Mouse (Mus musculus): ENCODE data around the gene Syne2. TPM values are rescaled to one million over a fixed set of nuclear protein-coding genes. Genes with fewer than 3 reads are reported as not detected.
A peak's percentile ranks its signal among the peaks of the same experiment; 100 is the strongest.
"Not testable (repeated sequence)": the region's sequence is repeated elsewhere in the genome, so short reads cannot be mapped to it uniquely, and the experiment has no call there.

The Syne2 gene
- total RNA-seq (2017), result 17.7 to 27.1 TPM (median 22.0 TPM) in 3 replicates

- peak; percentile 46 for ATAC-seq (replicated peaks; ENCODE audit: insufficient number of reproducible peaks, low FRiP score, low TSS enrichment, poor library complexity, severe bottlenecking)
Measured at GRCm38 (mm10) chr12:75817959-75818452, at the start of gene Syne2. Gene Syne2 (plus strand): TSS chr12:75818134.

GRCm38 (mm10) chr12:75771410-75771809, 46.5 kb upstream of the Syne2 start:
- no peak for ATAC-seq (replicated peaks; ENCODE audit: insufficient number of reproducible peaks, low FRiP score, low TSS enrichment, poor library complexity, severe bottlenecking)

GRCm38 (mm10) chr12:75772424-75773034, 45.4 kb upstream of the Syne2 start:
- peak; percentile 78 for ATAC-seq (replicated peaks; ENCODE audit: insufficient number of reproducible peaks, low FRiP score, low TSS enrichment, poor library complexity, severe bottlenecking)

GRCm38 (mm10) chr12:75781445-75781844, 36.5 kb upstream of the Syne2 start:
- no peak for ATAC-seq (replicated peaks; ENCODE audit: insufficient number of reproducible peaks, low FRiP score, low TSS enrichment, poor library complexity, severe bottlenecking)

- ATAC-seq (replicated peaks; ENCODE audit: insufficient number of reproducible peaks, low FRiP score, low TSS enrichment, poor library complexity, severe bottlenecking), result no peak
Measured at GRCm38 (mm10) chr12:75781995-75782394, 35.9 kb upstream of the Syne2 start.

DNA sequence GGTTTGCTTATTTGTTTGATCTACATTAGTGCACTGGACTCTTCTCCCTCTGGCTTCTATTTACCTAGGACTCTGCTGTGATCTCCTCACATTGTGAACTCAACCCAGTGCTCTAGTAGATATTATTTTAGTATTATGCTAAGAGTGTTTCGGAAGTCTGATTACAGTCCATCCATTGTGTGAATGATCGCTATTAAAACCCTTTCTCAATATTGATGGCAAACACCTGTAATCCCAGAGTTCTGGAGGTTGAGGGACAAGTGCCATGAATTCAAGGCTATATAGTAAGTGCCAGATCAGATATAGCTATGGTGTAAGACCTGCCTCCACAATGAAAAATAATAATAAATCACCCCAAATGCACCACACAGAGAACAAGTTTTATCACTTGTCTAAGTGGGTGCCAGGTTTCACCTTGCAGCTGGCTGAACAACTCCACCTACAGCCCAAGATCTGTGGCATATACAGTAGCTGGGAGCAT, 33.6 kb upstream of the Syne2 start:
- ATAC-seq (replicated peaks; ENCODE audit: insufficient number of reproducible peaks, low FRiP score, low TSS enrichment, poor library complexity, severe bottlenecking), result no peak

DNA sequence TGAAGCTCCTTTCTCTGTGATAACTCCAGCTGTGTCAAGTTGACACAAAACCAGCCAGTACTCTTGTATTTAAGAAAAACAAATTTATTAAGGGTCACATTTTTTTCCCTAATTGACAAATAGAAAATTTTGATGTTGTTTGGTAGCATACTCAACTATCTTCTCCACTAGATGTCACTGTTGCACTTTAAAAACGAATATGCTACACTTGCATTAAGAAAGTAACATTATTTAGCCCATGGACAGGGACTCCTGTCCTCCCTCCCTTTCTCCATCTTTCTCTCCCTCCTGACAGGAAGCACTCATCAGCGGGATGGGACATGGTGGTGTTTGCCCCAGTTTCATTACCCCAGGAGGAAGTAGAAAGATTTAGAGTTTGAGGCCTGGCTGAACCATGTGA, 31.3 kb upstream of the Syne2 start:
- ATAC-seq (replicated peaks; ENCODE audit: insufficient number of reproducible peaks, low FRiP score, low TSS enrichment, poor library complexity, severe bottlenecking), result not testable (repeated sequence)

DNA sequence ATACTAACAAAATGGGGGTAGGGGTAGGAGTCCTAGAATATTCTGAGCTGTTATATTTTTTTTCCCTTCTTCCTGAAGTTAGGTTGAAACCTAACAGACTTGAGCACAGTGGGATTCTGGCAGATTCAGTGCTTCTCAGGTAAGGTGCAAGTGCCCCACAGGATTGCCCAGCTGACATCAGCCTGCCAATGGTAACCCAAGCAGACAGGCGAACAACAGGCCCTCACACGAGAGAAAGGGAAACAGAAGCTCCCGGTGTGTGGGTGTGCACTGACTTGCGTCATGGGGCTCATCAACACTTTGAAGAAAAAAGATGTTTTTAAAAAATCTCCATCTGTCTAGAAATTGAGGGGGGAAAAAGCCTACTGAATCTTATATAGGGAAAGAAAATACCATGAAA, 28.5 kb upstream of the Syne2 start:
- no peak for ATAC-seq (replicated peaks; ENCODE audit: insufficient number of reproducible peaks, low FRiP score, low TSS enrichment, poor library complexity, severe bottlenecking)

- ATAC-seq (replicated peaks; ENCODE audit: insufficient number of reproducible peaks, low FRiP score, low TSS enrichment, poor library complexity, severe bottlenecking), result no peak
Measured at GRCm38 (mm10) chr12:75794527-75794926, 23.4 kb upstream of the Syne2 start.

- no peak for ATAC-seq (replicated peaks; ENCODE audit: insufficient number of reproducible peaks, low FRiP score, low TSS enrichment, poor library complexity, severe bottlenecking)
Measured at GRCm38 (mm10) chr12:75796510-75796909, 21.4 kb upstream of the Syne2 start.

DNA sequence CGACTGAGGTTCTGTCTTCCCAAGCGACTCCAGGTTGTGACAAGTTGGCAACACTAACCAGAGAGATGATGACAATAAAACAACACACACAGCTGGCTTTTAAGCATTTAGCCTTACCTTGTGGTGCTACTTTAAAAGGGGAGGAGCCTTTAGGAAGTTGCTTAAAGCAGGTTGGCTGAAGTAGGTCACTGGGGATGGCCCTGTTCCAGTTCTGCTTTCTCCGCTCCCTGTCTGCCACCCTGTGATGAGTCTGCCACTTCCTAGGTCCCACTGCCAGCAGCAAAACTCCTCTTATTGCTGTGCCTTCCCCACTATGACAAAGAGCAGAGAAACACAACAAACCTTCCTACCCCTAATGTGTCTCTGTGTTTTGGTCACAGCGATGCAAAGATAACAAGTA, 11.7 kb upstream of the Syne2 start:
- no peak for ATAC-seq (replicated peaks; ENCODE audit: insufficient number of reproducible peaks, low FRiP score, low TSS enrichment, poor library complexity, severe bottlenecking)

DNA sequence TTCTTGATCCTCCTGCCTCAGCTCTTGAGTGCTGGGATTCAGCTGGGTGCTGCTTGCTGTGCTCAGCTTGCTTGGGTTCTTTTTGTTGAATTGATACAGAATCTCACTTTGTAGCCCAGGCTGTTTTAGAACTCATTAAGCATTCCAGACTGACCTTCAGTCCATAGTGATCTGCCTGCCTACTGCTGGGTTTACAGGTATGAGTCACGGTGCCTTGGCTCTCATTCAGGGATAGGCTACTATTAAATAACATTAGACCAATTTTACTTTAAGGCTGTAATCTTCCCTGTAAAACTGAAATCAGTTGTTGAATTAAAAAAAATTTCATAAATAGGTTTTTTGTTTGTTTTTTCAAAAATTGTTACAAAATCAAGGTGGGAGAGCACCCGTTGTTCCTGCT, 4.2 kb upstream of the Syne2 start:
- no peak for ATAC-seq (replicated peaks; ENCODE audit: insufficient number of reproducible peaks, low FRiP score, low TSS enrichment, poor library complexity, severe bottlenecking)

GRCm38 (mm10) chr12:75814551-75814950, 3.4 kb upstream of the Syne2 start:
- ATAC-seq (replicated peaks; ENCODE audit: insufficient number of reproducible peaks, low FRiP score, low TSS enrichment, poor library complexity, severe bottlenecking), result no peak

DNA sequence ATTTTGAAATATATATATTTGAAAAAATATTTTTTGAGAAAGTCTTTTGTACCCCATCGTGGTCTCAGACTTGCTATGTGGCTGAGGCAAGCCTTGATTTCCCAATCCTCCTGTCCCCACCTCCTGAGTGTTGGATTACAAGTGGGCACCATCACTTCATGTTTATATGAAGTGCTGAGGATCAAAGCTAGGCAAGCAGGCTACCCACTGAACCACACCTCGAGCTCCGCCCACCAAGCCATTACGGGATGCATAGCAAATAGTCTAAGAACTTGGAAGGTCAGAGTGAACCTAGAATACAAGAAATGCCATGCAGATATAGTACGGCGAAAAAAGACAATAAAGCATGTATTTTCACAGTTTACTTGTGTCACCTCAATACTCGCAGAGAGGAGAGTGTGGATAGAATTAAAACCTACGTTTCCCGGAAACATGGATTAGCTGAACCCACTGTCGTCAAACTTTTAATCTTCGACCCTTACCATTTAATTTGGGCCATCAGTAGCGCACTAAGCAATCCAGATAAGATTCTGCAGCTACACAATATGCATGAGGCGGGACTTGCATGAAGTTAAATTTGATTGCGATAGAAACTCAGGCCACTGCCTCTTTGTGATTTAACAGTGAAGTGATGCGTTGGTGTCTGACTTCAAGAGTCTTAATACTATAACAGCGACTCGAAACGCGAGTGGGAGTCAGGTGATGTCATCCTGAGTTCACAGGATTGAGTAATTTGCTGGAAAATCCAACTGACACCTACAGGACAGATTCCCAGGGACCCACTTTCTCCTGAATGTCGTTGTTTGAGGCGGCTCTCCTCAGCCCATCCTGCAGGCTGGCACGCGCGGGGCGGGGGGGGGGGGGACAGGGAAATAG, 715 bp upstream of the Syne2 start:
- ATAC-seq (replicated peaks; ENCODE audit: insufficient number of reproducible peaks, low FRiP score, low TSS enrichment, poor library complexity, severe bottlenecking), result no peak

DNA sequence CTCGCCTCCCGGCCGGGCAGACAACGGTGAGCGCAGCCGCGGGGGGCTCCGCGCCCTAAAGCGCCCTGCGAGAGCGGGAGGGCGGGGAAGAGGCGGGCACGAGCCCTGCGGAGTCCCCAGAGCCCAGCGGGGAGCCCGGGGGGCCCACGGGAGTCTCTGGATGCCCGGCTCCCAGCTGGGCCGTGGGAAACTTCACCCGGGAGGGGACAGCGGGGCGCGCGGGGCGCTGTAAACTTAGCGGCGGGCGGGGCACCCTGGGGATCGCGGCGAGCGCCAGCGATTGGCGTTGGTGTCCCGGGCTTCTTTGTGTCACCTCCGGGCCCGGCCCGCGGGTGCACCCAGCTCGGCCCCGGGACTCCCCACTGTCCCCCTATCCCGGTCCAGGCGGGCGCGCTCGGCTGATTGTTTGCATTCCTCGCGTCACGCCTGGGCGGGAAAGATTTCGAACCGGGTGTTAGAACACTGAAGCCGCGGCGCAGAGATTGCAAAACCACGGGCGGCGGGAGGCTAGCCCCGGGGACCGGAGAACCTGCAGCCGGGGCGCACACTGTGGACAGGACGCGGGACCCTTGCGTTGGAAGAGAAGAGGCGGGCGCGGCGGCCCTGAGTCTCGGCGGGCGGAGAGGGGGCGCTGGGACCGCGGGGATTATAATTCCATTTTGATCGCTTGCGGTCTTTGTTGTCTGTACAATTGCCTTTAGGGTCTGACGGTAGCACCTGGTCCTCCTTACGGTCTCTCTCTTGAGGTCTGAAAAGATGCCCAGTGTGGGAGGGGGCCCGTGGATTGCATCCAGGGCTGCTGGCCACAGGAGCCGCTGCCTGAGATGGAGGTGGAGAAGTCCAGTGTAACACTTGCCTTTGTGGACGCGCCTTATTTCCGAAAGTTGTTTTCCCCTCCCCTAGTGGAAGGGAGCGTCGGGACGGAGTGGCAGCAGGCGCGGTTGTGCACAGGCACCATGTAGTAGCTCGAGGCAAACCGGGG, 810 bp downstream of the Syne2 start:
- ATAC-seq (replicated peaks; ENCODE audit: insufficient number of reproducible peaks, low FRiP score, low TSS enrichment, poor library complexity, severe bottlenecking), result no peak

- no peak for ATAC-seq (replicated peaks; ENCODE audit: insufficient number of reproducible peaks, low FRiP score, low TSS enrichment, poor library complexity, severe bottlenecking)
Measured at GRCm38 (mm10) chr12:75819481-75819880, 1.5 kb downstream of the Syne2 start.

- ATAC-seq (replicated peaks; ENCODE audit: insufficient number of reproducible peaks, low FRiP score, low TSS enrichment, poor library complexity, severe bottlenecking), result no peak
Measured at GRCm38 (mm10) chr12:75820216-75820615, 2.3 kb downstream of the Syne2 start.

GRCm38 (mm10) chr12:75822122-75822521, 4.2 kb downstream of the Syne2 start:
- no peak for ATAC-seq (replicated peaks; ENCODE audit: insufficient number of reproducible peaks, low FRiP score, low TSS enrichment, poor library complexity, severe bottlenecking)

DNA sequence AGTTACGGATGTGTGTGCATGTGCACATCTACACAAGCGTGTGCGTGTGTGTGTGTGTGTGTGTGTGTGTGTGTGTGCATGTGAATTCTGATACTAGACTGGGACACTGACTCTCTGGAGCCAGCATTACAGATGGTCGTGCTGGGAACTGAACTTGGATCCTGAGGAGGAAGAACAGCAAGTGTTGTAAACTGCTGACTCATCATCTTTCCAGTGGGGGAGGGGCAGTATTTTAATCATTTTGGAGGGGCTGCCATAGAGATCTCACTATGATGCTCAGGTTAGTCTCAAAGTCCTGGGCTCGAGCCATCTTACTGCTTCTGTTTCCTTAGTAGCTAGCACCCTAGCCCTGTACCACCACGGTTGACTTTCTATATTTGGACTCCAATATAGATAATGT, 5.5 kb downstream of the Syne2 start:
- ATAC-seq (replicated peaks; ENCODE audit: insufficient number of reproducible peaks, low FRiP score, low TSS enrichment, poor library complexity, severe bottlenecking), result no peak

Measured in monocyte, adult 5-6 weeks (primary cell).